Mouse (Mus musculus): ENCODE results near the gene Kcnab1. TPM values are rescaled to one million over a fixed set of nuclear protein-coding genes. Genes with fewer than 3 reads are reported as not detected.

The Kcnab1 gene
- polyA plus RNA-seq, 1 experiment = 0.35 TPM

DNA sequence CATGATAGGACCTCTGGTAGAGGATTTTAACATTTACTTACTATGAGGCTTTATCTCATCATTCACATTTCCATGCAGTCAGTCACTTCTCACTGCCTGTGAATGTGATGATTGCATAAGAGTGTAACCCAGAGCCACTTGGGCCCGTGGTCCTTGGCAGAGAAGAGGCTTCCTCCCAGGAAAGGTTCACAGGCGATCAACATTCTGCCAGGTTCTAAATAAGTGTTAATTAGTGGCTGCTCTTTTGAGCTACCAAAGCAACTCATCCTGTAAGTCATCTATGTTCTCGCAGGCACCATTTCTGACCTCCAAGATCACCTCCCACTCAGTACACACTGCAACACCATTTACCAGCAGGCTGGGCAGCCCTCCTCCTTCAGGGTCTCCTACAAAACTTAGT is 192.3 kb downstream of the Kcnab1 start:
- DNase-seq (ENCODE audit: low read depth, low spot score) = no peak
- 53% methylated on average over 3 of the region's 3 CpGs for whole genome bisulfite sequencing

DNA sequence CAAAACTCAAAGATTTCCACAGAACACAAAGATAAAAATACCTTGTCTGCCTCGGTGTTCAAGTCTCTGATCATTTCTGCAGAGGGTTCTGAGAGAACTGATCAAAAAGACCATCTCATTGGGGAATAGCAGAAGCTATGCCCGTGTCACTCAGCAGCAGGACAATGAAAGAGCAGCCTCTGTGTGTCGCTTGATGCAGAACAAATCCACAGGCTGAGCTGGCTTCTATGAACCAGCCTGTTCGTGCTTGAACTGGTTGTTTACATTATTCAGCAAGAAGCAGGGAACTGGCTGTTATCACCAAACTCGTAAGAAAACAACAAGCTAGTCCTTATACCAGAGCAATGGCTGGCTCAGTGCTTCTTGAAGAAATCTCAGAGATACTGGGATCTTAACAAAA is 193.4 kb downstream of the Kcnab1 start:
- 31% methylated on average over 5 of the region's 5 CpGs for WGBS
- no peak for DNase-seq (ENCODE audit: low read depth, low spot score)

DNA sequence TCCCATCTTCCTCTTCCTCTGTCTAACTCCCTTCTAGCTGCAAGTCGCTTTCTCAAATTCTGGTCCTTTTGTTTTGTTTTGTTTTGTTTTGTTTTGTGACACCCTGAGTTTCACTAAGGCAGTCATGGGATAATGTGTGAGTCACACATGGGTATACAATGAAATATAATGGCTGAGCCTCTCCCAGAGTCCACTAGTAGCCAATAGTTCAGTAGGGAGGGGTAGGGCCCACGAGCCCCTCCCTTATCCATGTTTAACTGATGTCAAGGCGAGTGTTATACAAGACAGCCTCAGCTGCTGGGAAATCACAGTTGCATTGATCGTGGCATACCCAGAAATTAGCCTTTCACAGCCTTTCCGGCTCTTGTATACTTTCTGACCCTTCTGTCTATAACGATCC is 206.7 kb downstream of the Kcnab1 start:
- 48% methylated on average over 6 of the region's 6 CpGs for WGBS
- no peak for DNase-seq (ENCODE audit: low read depth, low spot score)

DNA sequence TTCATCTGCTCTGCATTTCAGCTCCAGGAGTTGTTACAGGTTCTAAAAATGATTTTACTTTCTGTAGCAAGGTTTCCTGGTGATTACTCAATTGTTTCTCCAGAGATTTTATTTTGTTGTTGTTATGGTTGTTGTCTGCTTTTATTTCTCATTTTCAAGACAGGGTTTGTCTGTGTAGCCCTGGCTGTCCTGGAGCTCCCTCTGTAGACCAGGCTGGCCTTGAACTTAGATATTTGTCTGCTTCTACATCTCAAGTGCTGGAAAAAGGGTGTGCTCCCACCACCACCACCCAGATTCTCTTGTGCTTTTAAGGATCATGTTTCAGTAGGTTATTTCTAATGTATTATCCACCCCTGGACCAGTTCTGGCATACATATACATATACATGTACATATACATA is 207.6 kb downstream of the Kcnab1 start:
- DNase-seq (ENCODE audit: low read depth, low spot score) = no peak

DNA sequence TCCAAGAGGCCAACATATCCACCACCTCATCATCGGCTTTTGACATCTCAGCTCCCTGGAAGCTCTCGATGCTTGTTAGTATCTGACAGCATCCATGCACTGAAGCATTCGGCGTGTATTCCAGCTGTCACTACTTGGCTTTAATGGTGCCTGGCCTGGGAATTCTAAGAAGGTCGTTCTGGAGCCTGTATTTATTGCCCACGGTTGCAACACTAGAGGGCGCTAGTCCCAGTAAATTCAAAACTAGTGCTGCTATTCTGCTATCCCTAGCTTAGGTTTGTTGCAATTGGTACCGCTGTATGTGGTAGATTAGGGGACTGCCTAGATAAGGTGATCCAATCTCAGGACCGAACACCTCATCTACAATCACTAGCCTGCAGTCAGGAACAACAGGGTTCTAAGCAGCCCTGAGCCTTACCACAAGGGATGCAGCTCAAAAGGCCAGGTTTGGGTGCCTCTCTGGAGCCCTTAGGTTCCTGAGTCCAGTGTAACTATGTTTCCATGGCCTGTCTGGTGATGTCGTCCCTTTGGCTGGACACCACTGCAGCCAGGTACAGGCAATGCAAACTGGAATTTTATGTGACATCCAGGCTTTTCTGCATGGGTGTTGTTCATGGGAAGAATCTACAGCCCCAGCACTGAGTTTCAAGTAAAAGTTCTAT is 208.8 kb downstream of the Kcnab1 start:
- DNase-seq (ENCODE audit: low read depth, low spot score) = peak; percentile 37
- WGBS = 36% methylated on average over 10 of the region's 10 CpGs

DNA sequence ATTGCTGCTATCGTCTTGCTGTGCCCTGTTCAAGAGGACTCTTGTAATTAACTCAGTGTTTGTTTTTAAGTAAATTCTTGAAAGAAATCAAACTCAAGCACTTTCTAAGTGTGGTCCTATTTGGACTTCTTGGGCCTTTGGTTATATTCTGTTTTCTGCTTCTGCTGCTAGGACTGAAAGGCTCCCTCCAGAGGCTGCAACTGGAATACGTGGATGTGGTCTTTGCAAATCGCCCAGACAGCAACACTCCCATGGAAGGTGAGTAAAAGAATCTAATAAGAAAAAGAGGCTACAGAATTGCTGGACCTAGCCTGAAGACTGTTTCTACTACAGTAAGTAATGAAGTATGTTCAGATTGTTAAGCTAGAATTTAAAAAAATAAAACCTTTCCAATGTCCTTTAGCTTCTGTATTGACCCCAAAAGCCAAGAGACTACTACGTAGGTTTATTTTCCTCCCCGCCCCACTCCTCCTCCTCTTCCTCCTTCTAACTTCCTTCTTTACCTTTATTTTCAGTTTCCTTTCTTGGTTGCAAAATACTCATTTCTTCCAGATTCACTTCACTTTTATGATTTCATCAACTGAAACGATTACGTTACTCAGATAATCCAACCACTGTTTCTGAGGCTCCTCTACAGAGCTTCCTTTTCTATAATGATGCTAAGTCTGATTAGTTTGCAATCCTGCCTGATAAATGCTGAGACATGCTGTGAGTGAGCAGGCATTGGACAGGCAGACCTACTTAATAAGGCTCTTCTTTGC is 210.2 kb downstream of the Kcnab1 start:
- 51% methylated on average over 7 of the region's 7 CpGs for WGBS
- DNase-seq (ENCODE audit: low read depth, low spot score) = no peak

DNA sequence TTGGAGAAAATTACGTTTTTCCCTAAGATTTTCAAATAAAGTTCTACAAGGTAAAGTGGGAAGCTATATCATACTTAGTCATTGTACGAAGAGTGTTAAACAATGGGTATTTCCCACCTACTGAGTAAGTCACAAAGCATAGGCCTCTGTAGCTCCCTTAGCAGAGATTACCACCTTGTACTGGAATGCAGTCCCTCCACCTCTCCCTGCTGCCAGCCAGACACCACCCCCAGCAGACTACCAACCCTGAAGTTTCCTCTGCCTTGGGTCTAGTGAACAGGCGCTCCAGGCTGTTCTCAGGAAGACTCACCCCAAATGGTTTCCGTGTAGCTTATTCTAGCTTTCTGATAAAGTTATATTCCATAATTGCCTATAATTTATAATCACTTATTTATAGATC is 211.8 kb downstream of the Kcnab1 start:
- WGBS = 91% methylated on average over 4 of the region's 4 CpGs
- no peak for DNase-seq (ENCODE audit: low read depth, low spot score)

DNA sequence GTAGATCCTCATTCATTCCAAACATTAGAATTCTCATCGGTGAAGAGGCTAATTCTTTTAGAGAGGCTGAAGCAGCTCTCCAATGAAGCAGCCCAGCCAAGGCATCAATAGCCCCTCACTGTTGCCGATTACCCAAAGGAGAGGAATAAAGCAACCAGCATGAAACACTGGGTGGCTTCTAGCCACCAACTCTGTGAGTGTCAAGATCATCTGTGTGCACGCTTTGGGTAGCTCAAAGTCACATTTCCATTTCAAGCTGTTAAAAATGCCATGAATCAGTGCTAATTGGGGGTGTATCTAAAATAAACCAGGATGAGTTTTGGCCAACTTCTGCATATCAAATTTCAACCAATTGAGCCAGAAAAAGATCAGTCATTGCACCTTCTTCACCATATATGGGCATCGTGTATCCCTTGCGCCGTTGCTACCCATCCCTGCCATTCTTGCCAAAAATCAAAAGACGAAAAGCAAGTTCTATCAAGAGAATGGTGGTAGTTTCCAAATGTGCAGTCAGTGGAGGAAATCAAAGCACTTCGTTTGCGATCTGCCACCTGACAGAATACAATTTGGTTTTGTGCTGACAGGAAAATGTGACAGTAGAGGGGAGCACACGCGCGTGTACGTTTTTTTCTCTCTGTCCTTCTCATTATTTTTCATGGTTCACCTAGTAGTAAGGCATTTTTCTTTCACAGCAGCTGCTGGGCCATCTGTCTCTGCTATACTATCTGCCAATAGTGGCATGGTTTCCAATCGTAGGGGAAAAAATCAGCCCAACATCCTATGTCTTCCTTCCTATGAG is 213.0 kb downstream of the Kcnab1 start:
- no peak for DNase-seq (ENCODE audit: low read depth, low spot score)
- WGBS = 93% methylated on average over 14 of the region's 14 CpGs

DNA sequence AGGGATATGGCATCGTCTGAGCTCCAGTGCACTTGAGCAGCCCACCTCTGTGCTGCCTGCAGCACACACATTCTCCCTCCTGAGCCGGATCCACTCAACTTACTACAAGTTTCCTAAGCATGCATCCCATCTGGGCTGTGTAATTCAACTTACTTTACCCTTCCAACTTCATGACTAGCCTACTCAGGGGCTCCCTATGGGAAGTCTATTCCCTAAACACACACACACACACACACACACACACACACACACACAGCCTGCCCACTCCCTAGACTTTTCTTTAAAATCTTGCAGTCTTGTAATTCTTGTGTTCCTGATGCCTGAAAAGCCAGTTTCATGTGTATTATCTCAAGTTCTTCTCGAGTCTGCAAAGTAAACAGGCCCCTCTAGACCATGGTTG is 216.1 kb downstream of the Kcnab1 start:
- no peak for DNase-seq (ENCODE audit: low read depth, low spot score)
- 54% methylated on average over 3 of the region's 3 CpGs for WGBS

DNA sequence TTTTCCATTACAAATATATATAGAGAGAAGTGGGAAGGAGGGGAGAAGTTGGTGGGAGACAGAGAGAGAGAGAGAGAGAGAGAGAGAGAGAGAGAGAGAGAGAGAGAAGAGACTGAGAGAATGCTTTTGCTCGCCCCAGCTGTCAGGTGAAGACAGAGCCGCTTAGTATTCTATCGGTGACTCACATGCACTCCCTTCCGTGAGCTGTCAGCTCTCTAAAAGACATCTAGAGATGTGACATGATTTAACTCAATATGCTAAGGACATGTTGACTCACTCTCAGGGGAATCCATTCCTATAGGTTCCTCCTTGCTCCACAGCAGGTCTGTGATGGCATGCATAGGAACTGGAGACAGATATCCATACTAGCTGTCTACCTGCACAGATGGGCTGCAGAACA is 219.6 kb downstream of the Kcnab1 start:
- 97% methylated on average over 4 of the region's 4 CpGs for WGBS
- DNase-seq (ENCODE audit: low read depth, low spot score) = no peak

DNA sequence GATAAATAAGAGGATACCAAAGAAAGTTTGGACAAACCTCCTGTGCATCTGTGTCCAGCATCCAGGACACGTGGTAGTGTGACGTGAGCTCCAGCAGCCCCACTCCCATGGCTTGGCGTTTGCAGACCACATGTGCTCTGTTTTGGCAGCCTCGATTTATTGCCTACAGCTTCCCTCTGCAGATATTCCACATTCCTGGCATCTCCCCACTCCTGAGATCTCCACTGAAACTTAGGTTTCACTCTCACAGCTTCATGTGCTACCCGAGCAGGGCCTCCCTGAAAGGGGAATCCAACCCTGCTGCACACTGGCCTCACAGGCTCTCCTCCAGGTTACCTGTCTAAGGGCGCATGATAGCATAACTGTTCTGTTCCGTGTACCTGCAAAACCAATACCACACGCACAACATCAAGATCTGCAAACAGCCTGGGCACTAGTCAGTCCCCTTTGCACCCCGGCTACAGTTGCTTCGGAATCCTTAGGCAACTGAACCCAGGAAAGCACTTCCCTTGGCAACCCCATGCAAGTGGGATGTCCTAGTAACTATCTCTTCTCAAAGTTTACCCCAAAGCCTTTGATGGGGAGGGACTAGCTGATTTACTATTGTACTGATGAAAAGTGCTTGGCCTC is 228.8 kb downstream of the Kcnab1 start:
- DNase-seq (ENCODE audit: low read depth, low spot score) = no peak
- WGBS = 78% methylated on average over 10 of the region's 10 CpGs

DNA sequence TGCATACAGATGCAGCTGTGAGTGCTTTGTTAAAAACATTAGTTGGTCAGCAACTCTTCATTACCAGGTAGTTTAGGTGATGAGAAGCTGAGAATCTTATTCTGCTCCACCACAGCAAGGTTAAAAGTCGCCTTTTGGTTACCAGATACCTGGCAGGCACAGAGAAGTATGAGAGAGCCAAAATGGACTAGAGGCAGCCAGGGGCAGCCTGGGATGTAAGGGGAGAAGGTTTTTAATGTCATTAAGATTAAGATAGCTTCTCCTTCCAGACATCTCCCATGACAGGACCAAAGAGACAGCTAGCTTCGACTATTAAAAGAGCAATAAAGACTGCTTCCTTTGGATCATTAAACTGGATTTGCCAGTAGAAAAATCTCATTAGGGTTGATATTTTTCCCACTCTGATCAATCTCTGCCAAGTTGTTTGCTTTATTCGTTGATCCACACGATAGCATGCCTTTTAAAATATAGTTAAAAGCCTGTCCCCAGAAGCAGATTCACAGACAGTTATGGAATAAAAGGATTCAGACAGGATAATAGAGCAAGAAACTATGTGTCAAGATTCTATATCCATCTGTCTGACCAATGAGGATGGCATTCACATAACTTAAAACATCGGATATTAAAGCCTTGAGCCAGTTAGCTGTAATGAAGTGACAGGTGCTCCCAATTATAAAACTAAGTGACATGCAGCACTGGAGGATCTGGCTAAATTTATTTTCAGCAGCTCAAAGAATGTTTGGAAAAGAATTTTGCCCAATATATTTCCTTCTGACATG is 231.2 kb downstream of the Kcnab1 start:
- no peak for DNase-seq (ENCODE audit: low read depth, low spot score)

DNA sequence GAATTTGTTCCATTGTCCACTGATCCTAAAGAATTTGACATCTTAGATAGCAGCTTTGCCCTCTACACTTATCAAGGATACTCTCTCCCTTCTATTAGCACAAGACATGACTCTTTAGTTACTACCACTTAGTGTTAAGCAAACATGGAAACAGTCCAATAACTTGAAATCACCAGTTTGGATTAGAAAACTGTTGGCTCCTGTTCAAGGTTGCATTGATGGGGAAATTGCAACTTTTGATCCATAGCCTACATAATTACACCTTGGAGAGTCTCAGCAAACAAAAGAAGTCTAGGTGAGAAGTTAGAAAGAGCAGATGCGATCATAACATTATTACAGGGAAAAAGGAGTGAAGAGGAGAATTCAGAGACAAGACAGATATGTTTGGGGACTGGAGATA is 237.0 kb downstream of the Kcnab1 start:
- WGBS = 33% methylated on average over 1 of the region's 1 CpGs
- DNase-seq (ENCODE audit: low read depth, low spot score) = peak; percentile 24

More for the DNA sequence above, 231.2 kb downstream of the Kcnab1 start:
- 83% methylated on average over 5 of the region's 5 CpGs for WGBS

DNA sequence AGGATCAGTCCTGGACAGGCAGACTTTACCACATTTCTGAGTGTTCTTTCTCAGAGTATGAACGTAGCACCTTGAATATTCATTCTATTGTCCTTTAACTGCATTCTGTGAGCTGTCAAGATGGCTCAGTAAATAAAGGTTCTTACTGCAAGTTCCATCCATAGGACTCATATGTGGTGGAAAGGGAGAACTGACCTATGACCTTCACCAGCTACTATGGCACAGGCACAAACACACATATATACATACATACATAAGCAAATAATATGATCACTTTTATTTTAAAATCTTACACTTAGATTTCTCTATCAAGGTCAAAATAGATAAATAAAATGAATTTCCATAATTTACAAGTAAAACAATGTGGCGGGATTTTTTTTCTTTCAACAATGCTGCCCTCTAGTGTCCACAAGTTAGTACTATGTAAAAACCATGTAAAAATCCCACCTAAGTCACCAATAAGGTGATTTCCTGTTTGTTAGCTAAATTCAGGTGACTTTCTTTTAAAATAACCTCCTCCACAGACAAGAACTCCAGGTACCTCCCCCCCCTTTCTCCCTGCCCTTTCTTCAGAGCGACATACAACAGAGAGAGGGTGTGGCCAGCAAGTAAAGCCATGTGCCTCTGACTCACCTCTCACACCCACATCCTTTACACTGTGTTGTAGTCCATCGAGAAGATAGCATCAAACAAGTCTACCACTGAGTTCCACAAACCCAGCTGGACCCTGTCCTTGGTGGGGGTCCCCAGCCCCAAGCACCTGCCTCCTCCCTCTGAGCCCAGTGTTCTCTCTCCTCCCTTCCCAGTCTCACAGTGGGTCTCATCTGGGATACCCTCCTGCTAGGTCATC is 243.3 kb downstream of the Kcnab1 start:
- WGBS = 32% methylated on average over 4 of the region's 4 CpGs
- peak; percentile 14 for DNase-seq (ENCODE audit: low read depth, low spot score)

DNA sequence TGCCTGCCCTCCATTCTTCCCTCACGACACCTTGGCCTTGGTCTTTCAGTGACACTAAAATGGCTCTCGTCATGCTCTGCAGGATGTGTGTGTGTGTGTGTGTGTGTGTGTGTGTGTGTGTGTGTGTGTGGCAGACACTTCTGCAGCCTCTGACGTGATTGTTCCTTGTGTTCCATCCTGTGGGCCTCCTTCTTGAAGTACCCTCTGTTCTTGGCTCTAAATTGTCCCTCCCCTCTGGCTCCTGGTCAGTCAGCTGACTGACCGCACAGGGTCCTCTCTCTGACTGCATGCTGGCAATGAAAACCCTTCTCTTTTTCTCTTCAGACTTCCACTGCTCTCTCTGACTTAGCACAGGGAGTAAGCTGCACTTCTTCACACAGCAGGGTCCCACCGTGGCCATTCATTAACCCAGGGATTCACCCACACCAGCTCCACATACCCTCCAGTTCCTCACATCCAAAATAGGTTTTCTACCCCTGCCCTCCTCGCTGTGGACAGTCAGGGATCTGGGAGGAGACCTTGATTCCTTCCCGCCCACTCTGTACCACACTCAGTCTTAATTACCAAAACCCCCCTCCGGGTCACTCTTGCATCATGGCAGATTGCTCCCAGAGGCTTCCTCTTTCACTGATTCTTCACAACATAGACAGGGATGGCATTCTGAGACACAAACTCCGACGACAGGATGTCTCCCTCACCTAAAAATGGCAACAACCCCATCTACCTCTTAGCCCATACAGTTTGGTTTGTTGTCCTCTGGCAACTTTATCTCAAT is 244.3 kb downstream of the Kcnab1 start:
- 70% methylated on average over 10 of the region's 10 CpGs for WGBS
- no peak for DNase-seq (ENCODE audit: low read depth, low spot score)

DNA sequence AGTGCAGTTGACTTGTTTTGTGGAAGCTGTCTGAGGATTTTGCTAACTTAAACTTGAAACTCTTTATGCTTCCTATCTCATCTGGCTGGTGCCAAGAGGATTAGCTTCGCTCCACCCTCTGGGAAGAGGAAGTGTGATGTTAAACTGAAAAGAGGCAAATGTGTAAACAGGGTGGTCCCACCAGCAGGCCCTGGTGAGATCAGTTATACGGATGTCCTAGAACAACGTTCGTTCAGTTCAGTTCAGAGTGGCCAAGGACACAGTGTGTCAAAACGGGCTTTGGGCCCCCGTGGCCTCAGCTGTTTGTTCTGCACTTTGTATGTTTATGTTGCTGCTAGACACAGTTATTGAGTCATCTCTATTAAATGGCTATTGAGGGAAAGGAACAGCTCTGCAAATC is 246.3 kb downstream of the Kcnab1 start:
- DNase-seq (ENCODE audit: low read depth, low spot score) = no peak
- 38% methylated on average over 6 of the region's 6 CpGs for WGBS

DNA sequence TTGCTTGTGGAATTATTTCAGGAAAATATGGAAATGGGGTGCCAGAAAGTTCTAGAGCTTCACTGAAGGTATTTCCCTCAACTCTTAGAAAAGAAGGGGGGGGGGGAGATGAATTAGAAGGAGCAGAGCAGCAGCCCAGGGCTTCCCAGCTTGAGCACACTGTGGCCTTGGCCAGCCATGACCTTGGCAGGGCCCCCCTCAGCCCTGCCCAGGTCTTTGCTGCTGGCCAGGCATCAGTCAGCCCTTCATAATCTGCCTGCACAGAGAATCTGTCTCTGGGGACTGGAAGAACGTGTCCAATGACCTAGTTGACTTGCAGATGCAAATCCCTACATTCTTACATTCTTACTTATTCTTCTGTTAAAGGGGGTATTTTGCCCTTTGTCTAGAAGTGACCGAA is 249.1 kb downstream of the Kcnab1 start:
- 64% methylated on average over 2 of the region's 2 CpGs for WGBS
- no peak for DNase-seq (ENCODE audit: low read depth, low spot score)

DNA sequence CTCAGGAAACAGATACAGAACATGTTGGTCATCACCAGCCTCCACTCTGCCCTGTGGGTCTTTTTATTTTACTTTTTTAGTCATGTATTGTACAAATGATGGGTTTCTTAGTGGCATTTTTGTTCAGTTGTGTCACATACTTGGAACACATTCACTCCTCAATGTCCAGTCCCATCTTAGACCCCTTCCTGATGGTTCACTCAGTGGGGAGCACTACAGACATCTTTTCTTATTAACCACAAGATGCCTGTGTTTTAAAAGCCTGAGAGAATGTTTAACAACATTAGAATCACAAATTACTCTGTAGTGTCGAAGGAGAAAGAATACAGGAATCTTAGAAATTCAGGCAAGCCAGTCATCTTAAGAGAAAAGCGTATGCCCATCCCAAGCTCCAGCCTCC is 249.7 kb downstream of the Kcnab1 start:
- no peak for DNase-seq (ENCODE audit: low read depth, low spot score)
- 89% methylated on average over 2 of the region's 2 CpGs for WGBS
